Mouse (Mus musculus): Measurements from ENCODE around the gene Diexf.

Diexf gene

GRCm38 (mm10) chr1:193138669-193139068, 8.6 kb upstream of the Diexf start:
- 56% methylated on average over 3 of the region's 3 CpGs for WGBS

GRCm38 (mm10) chr1:193138087-193138486, 8.0 kb upstream of the Diexf start:
- 52% methylated on average over 7 of the region's 7 CpGs for WGBS

GRCm38 (mm10) chr1:193133726-193134125, 3.7 kb upstream of the Diexf start:
- WGBS, result 93% methylated on average over 1 of the region's 1 CpGs

- 90% methylated on average over 6 of the region's 6 CpGs for WGBS
These were observed 1.4 kb upstream of the Diexf start for GRCm38 (mm10) chr1:193131311-193131948.

- WGBS, result 72% methylated on average over 8 of the region's 8 CpGs
These were observed 767 bp upstream of the Diexf start for GRCm38 (mm10) chr1:193130839-193131238.

- 19% methylated on average over 11 of the region's 11 CpGs for WGBS
These were observed 369 bp upstream of the Diexf start for GRCm38 (mm10) chr1:193130456-193130825.

- WGBS, result 17% methylated on average over 5 of the region's 5 CpGs
These were observed 751 bp downstream of the Diexf start for GRCm38 (mm10) chr1:193129321-193129720.

GRCm38 (mm10) chr1:193128055-193128454, 2.0 kb downstream of the Diexf start:
- WGBS, result 58% methylated on average over 6 of the region's 6 CpGs

GRCm38 (mm10) chr1:193125835-193126234, 4.2 kb downstream of the Diexf start:
- WGBS, result 60% methylated on average over 4 of the region's 4 CpGs

- WGBS, result 77% methylated on average over 6 of the region's 6 CpGs
These were observed 6.8 kb downstream of the Diexf start for GRCm38 (mm10) chr1:193123290-193123689.

GRCm38 (mm10) chr1:193122793-193123192, 7.3 kb downstream of the Diexf start:
- WGBS, result 40% methylated on average over 7 of the region's 7 CpGs

GRCm38 (mm10) chr1:193112093-193112492, 18.0 kb downstream of the Diexf start:
- 63% methylated on average over 9 of the region's 9 CpGs for WGBS

GRCm38 (mm10) chr1:193102996-193103395, 27.1 kb downstream of the Diexf start:
- WGBS, result 61% methylated on average over 3 of the region's 3 CpGs

GRCm38 (mm10) chr1:193102556-193102955, 27.5 kb downstream of the Diexf start:
- 77% methylated on average over 5 of the region's 5 CpGs for WGBS

GRCm38 (mm10) chr1:193102029-193102428, 28.0 kb downstream of the Diexf start:
- WGBS, result 38% methylated on average over 4 of the region's 4 CpGs

GRCm38 (mm10) chr1:193098946-193099345, 31.1 kb downstream of the Diexf start:
- WGBS, result 77% methylated on average over 3 of the region's 3 CpGs

- WGBS, result 46% methylated on average over 3 of the region's 3 CpGs
These were observed 36.5 kb downstream of the Diexf start for GRCm38 (mm10) chr1:193093596-193093995.

GRCm38 (mm10) chr1:193092771-193093170, 37.3 kb downstream of the Diexf start:
- 78% methylated on average over 1 of the region's 1 CpGs for WGBS

GRCm38 (mm10) chr1:193090894-193091293, 39.2 kb downstream of the Diexf start:
- WGBS, result 54% methylated on average over 11 of the region's 11 CpGs

- 41% methylated on average over 18 of the region's 18 CpGs for WGBS
These were observed 39.7 kb downstream of the Diexf start for GRCm38 (mm10) chr1:193090211-193090871.

GRCm38 (mm10) chr1:193089683-193090082, 40.4 kb downstream of the Diexf start:
- WGBS, result 56% methylated on average over 3 of the region's 3 CpGs

- WGBS, result 72% methylated on average over 6 of the region's 6 CpGs
These were observed 40.9 kb downstream of the Diexf start for GRCm38 (mm10) chr1:193089211-193089610.

- WGBS, result 27% methylated on average over 9 of the region's 9 CpGs
These were observed 43.1 kb downstream of the Diexf start for GRCm38 (mm10) chr1:193086842-193087476.

All from cerebral cortex, adult 2 months (tissue).